Mouse (Mus musculus) megakaryocyte, embryonic 14.5 days (primary cell): ENCODE measurements at regions not wholly inside any gene's neighbourhood (a gene's known extent, or its start where the extent isn't known, plus 50 kb on each side); places are given as distances from the start of the nearest gene placed in this dataset.

Experiments used
- H3K27me3 ChIP-seq: replicated peaks from 2 replicates; pipeline ENCODE3; 2012; ENCODE audit warnings: inconsistent platforms
- H3K36me3 ChIP-seq: replicated peaks from 2 replicates; pipeline ENCODE3; 2012; ENCODE audit warnings: low read length, inconsistent platforms, mixed read lengths
- H3K4me1 ChIP-seq: 2 replicates; pipeline ENCODE4 v1.6.1; 2012; ENCODE audit warnings: inconsistent platforms
- H3K4me3 ChIP-seq: replicated peaks from 2 replicates; pipeline ENCODE3; 2012; ENCODE audit warnings: moderate library complexity, mild to moderate bottlenecking, inconsistent platforms
- H3K9me3 ChIP-seq: 2 replicates; pipeline ENCODE4 v1.6.1; 2012; ENCODE audit warnings: inconsistent platforms
- FLI1 ChIP-seq: IDR thresholded peaks from 2 replicates; pipeline ENCODE4 v1.6.1; 2012; ENCODE audit warnings: low read length, inconsistent platforms, mixed read lengths
- GATA1 ChIP-seq: IDR thresholded peaks from 3 replicates; pipeline ENCODE4 v1.6.1; 2012; ENCODE audit warnings: mixed read lengths, low read length, inconsistent platforms, borderline replicate concordance

- Histone ChIP-seq H3K4me1 (no peaks in the 10 kb centered on the region), H3K27me3 (peaks cover 28% of the 10 kb centered on the region), H3K9me3 (no peaks in the 10 kb centered on the region), H3K36me3 (no peaks in the 10 kb centered on the region), H3K4me3 (no peak overlapping the region)
- no peak for TF ChIP-seq FLI1
- no peak for TF ChIP-seq GATA1
Measured at GRCm38 (mm10) chr1:89287136-89287795, 167.3 kb upstream of the Agap1 start.

- H3K4me3 ChIP-seq: no peak overlapping the region
- H3K27me3 ChIP-seq: peaks cover 28% of the 10 kb centered on the region
Measured at GRCm38 (mm10) chr1:89288001-89288400, 166.6 kb upstream of the Agap1 start.

DNA sequence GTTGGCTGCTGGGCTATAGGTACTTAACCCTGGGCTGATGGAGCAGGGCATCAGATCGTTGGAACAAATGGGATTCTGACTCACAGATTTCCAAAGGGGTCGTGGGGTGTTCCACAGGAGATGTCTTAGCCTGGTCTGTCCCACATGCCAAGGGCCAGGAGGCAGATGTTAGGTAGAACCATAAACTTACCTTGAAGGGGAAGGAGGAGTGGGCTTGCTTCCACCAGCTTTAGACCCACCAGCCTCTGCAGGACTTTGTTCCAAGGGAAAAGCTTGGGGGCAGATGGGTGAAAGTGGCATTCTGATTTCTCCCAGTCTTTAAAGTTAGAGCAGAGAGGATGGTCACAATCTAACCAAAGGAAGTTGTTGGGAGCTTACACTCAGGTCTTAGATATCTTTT, 165.7 kb upstream of the Agap1 start:
- H3K4me3 ChIP-seq: no peak overlapping the region
- no peaks in the 10 kb centered on the region for H3K9me3 ChIP-seq
- peaks cover 28% of the 10 kb centered on the region for H3K27me3 ChIP-seq
- no peaks in the 10 kb centered on the region for H3K36me3 ChIP-seq
- H3K4me1 ChIP-seq: no peaks in the 10 kb centered on the region
- TF ChIP-seq FLI1 (no peak), GATA1 (no peak)

More at GRCm38 (mm10) chr1:89288001-89288400, 166.6 kb upstream of the Agap1 start:
- Histone ChIP-seq H3K9me3 (no peaks in the 10 kb centered on the region), H3K4me1 (no peaks in the 10 kb centered on the region), H3K36me3 (no peaks in the 10 kb centered on the region)
- TF ChIP-seq FLI1: no peak
- no peak for TF ChIP-seq GATA1

DNA sequence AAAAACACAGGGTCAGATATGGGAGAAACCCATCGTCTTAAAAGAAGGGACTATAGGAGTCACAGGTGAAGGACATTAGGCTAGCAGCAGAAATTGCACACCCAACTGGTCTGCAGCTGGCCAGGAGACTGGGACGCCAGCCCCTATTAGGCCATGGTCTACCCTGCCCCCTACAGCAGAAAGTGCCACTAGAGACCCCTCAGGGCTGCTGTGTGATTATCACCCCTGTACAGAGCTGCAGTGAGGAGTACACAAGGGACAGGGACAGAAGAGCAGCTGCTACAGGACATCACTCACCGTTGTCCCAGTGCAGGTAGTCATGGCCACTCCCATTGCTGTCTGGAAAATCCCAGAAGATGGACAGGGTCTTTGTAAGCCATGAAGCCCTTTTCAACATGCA, 157.9 kb upstream of the Agap1 start:
- peaks cover 50% of the 10 kb centered on the region for H3K27me3 ChIP-seq
- no peaks in the 10 kb centered on the region for H3K36me3 ChIP-seq
- no peaks in the 10 kb centered on the region for H3K4me1 ChIP-seq
- TF ChIP-seq FLI1 (no peak), GATA1 (no peak)
- H3K4me3 ChIP-seq: no peak overlapping the region
- peaks cover 24% of the 10 kb centered on the region for H3K9me3 ChIP-seq

DNA sequence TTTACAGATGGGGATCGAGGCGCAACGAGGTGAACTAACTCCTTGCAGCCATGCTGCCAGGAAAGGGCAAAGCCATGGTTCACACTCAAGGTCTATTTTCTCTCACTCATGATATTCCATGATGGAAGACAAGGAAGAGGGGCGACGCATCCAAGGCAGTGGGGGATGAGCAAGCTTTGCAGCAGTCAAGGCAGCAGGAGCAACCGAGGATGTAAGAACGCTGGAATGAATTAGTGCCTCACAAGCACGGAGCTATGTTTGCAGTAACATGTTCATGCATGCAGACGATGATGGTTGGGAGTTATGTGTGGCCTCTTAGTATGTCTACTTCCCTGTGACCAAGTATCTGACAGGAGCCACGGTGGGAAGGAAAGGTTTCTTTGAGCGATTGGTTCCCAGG, 156.8 kb upstream of the Agap1 start:
- Histone ChIP-seq H3K9me3 (peaks cover 24% of the 10 kb centered on the region), H3K27me3 (peaks cover 57% of the 10 kb centered on the region), H3K4me3 (no peak overlapping the region), H3K36me3 (no peaks in the 10 kb centered on the region), H3K4me1 (peaks cover 7% of the 10 kb centered on the region)
- TF ChIP-seq GATA1 (no peak), FLI1 (no peak)

DNA sequence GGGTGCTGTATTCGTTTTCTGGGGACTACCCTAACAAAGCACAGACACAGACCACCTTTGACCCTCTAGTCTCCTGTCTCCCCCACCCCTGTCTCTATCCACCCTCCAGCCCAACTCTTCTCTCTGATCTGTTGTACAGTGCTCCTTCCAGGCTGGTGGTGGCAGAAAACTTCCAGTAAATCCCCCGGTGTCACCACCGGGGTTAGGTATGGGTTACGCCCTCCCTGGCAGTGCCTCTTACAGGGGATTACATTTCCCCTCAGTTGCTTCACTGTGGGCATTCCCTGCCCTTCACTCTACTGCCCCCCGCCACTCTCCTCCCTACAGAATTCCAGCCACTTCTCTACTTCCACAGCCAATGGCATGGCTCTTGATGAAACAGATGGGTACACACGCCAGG, 153.5 kb upstream of the Agap1 start:
- no peaks in the 10 kb centered on the region for H3K36me3 ChIP-seq
- peaks cover 79% of the 10 kb centered on the region for H3K27me3 ChIP-seq
- no peak for TF ChIP-seq GATA1
- TF ChIP-seq FLI1: no peak
- H3K4me1 ChIP-seq: peaks cover 11% of the 10 kb centered on the region
- H3K9me3 ChIP-seq: peaks cover 40% of the 10 kb centered on the region
- no peak overlapping the region for H3K4me3 ChIP-seq

GRCm38 (mm10) chr1:89302368-89302951, 152.1 kb upstream of the Agap1 start:
- no peaks in the 10 kb centered on the region for H3K36me3 ChIP-seq
- H3K4me1 ChIP-seq: peaks cover 11% of the 10 kb centered on the region
- no peak for TF ChIP-seq FLI1
- no peak for TF ChIP-seq GATA1
- no peak overlapping the region for H3K4me3 ChIP-seq
- peaks cover 86% of the 10 kb centered on the region for H3K27me3 ChIP-seq
- peaks cover 53% of the 10 kb centered on the region for H3K9me3 ChIP-seq

DNA sequence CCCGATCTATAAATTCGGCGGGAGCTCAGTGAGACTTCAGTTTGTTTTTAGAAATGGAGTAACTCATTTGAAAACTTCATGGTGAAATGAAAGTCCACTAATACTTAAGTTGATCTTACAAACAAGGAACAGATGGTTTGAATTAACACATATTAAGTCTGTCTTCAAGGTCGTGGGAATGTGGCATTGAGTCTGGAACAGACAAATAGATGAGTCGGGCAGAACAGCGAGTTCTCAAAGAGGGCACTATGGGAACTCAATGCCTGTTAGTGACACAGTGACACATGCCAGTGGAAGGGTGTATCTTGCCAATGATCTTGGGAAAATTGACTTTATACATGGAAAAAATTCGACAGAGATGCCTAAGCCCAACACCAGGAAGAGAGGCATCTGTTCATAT, 149.4 kb upstream of the Agap1 start:
- Histone ChIP-seq H3K9me3 (peaks cover 39% of the 10 kb centered on the region), H3K4me3 (no peak overlapping the region), H3K4me1 (peaks cover 11% of the 10 kb centered on the region), H3K36me3 (no peaks in the 10 kb centered on the region), H3K27me3 (peaks cover 72% of the 10 kb centered on the region)
- no peak for TF ChIP-seq FLI1
- TF ChIP-seq GATA1: no peak

DNA sequence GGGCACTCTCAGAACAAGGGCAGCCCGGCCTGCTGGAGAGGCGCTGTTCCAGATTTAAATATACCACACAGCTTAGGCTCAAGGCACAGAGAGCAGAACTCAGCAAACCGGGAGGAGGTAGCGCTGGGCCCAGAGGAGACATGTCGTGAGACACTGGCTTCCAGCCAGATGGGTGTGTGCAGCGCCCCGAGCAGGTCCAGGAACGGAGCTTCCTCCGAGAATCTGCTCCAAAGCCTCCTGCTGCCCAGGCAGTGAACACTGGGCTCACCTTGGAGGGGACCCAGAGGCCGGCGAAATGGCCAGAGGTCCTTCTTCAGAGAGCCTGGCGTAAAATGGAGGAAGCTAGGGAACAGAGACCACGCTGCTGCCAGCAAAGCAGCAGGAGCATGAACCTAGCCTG, 145.8 kb upstream of the Agap1 start:
- H3K4me1 ChIP-seq: no peaks in the 10 kb centered on the region; the same call in 1 of the 2 replicates
- peaks cover 60% of the 10 kb centered on the region for H3K27me3 ChIP-seq
- H3K9me3 ChIP-seq: peaks cover 29% of the 10 kb centered on the region
- no peak for TF ChIP-seq FLI1
- TF ChIP-seq GATA1: no peak
- no peaks in the 10 kb centered on the region for H3K36me3 ChIP-seq
- H3K4me3 ChIP-seq: no peak overlapping the region

DNA sequence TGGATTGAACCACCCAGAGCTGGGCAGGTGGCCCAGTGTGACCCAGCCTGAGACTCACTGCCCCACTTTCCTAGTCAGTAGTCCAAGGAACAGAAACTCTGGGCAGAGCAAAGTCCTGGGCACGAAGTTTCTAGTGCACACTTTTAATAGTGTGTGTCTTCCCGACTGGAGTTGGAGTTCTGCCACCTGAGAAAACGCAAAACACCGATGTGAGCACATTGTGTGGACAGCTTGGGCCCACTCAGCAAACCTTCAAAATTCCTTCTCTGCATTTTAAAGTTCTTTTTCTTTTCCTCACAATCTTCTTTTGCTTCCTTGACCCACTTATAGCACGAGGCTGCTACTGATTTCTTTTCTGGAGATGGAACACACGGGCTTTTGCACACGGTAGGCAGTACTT, 141.5 kb upstream of the Agap1 start:
- H3K9me3 ChIP-seq: no peaks in the 10 kb centered on the region
- no peaks in the 10 kb centered on the region for H3K4me1 ChIP-seq
- H3K36me3 ChIP-seq: no peaks in the 10 kb centered on the region
- peaks cover 50% of the 10 kb centered on the region for H3K27me3 ChIP-seq
- no peak overlapping the region for H3K4me3 ChIP-seq
- TF ChIP-seq FLI1: no peak
- no peak for TF ChIP-seq GATA1

DNA sequence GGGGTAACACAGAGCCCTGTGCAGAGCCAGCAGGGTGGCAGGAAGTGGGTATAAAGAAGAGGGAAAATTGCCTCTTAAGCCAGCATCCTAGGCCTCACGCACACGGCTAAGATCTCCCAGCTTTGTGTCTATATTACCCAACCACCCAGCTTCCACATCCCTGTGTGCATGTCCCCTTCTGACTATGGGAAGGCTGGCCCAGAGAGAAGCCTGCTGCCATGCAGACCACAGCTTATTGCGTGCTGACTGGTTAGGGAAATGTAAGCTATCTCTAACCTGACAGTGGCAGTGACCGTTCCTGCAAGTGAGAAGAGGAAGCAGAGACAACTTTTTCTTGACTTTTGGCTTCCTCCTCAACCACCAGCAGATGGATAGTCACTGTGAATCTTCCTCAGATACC, 136.7 kb upstream of the Agap1 start:
- TF ChIP-seq GATA1 (no peak), FLI1 (no peak)
- H3K4me3 ChIP-seq: no peak overlapping the region
- no peaks in the 10 kb centered on the region for H3K9me3 ChIP-seq
- peaks cover 33% of the 10 kb centered on the region for H3K27me3 ChIP-seq
- H3K4me1 ChIP-seq: no peaks in the 10 kb centered on the region
- H3K36me3 ChIP-seq: no peaks in the 10 kb centered on the region
